Mouse (Mus musculus) neural tube, embryonic 13.5 days (tissue): ENCODE measurements at regions not wholly inside any gene's neighbourhood (a gene's known extent, or its start where the extent isn't known, plus 50 kb on each side); places are given as distances from the start of the nearest gene placed in this dataset.
A peak's percentile ranks its signal among the peaks of the same experiment; 100 is the strongest.

ENCODE experiments used
- ATAC-seq: fragments of 200-750 bp; cut with Nextera tagmentation; 2 replicates; pipeline ENCODE4 v1.8.0; 2017; ENCODE audit warnings: low read depth, mild to moderate bottlenecking, moderate TSS enrichment, moderate library complexity
- H3K27ac ChIP-seq: fragments of 300-500 bp; sonication (generic); replicated peaks from 2 replicates; pipeline ENCODE4 v1.5.1; 2015; ENCODE audit warnings: moderate library complexity, mild to moderate bottlenecking, inconsistent platforms
- H3K27me3 ChIP-seq: fragments of 300-500 bp; sonication (generic); 2 replicates; pipeline ENCODE4 v1.6.1; 2015; ENCODE audit warnings: mild to moderate bottlenecking, inconsistent platforms
- H3K36me3 ChIP-seq: fragments of 300-500 bp; sonication (generic); 2 replicates; pipeline ENCODE4 v1.6.1; 2015; ENCODE audit warnings: mild to moderate bottlenecking, inconsistent platforms
- H3K4me1 ChIP-seq: fragments of 300-500 bp; sonication (generic); replicated peaks from 2 replicates; pipeline ENCODE4 v1.6.1; 2015; ENCODE audit warnings: inconsistent platforms
- H3K4me2 ChIP-seq: fragments of 300-500 bp; sonication (generic); 2 replicates; pipeline ENCODE4 v1.6.1; 2015; ENCODE audit warnings: inconsistent platforms, mild to moderate bottlenecking, moderate library complexity
- H3K4me3 ChIP-seq: fragments of 300-500 bp; sonication (generic); 2 replicates; pipeline ENCODE4 v1.5.1; 2015; ENCODE audit warnings: mild to moderate bottlenecking, inconsistent platforms
- H3K9ac ChIP-seq: fragments of 300-500 bp; sonication (generic); 2 replicates; pipeline ENCODE4 v1.6.1; 2015; ENCODE audit warnings: moderate library complexity, mild to moderate bottlenecking, inconsistent platforms
- H3K9me3 ChIP-seq: fragments of 300-500 bp; sonication (generic); 2 replicates; pipeline ENCODE4 v1.6.1; 2016; ENCODE audit warnings: inconsistent platforms
- WGBS: fragments of 180-500 bp; shearing (Covaris S2); methylation state at CpG from one replicate; pipeline ENCODE4 v1.1.7; 2015; 5-methylcytosine and 5-hydroxymethylcytosine counted together

- WGBS = 64% methylated on average over 8 of the region's 8 CpGs
- H3K27ac ChIP-seq = no peak overlapping the region; the same call in 1 of the 2 replicates
- ATAC-seq = no peak
- no peaks in the 10 kb centered on the region for H3K27me3 ChIP-seq
- H3K9ac ChIP-seq = no peak overlapping the region
- no peak overlapping the region for H3K4me3 ChIP-seq
- H3K36me3 ChIP-seq = no peaks in the 10 kb centered on the region
- peaks cover 14% of the 10 kb centered on the region for H3K4me1 ChIP-seq
- H3K9me3 ChIP-seq = no peaks in the 10 kb centered on the region
- H3K4me2 ChIP-seq = no peak overlapping the region
Observed at GRCm38 (mm10) chr14:76702709-76703372, 146.2 kb upstream of the Serp2 start.

DNA sequence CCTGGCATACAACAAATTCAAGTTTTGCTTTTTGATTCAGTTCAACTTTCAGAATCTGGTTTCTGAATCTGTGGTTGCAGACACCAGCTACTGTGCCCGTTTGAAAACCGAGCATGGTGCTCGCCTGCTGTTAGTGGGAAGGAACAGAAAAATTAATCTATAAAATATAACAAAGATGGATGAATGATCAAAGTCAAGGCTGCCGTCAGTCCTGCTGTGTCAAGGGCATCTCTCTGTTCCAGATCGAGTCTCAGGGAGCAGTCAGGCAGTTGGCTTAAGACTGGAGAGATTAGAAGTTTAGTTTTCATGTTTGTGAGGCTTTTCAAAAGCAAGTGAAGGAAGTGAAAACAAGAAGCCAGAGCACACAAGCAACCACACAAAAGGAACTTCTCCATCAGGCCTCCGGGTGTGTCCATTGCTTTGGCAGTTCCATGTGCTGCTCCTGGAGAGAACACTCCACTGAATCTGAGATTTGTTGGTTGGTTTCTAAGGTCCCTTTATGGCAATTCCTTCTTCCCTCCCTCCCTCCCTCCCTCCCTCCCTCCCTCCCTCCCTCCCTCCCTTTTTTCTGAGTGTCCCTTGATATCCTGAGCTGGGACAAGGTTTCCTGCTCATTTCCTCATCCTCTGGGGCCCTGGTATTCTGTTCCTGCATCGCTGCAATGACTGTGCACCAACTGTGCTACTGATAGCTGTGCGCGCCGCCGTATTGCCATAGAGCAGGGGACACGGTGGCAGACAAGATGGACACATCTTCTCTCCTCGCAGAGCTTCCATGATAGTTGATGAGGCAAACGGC is 145.4 kb upstream of the Serp2 start:
- Histone ChIP-seq H3K4me2 (no peak overlapping the region), H3K27ac (no peak overlapping the region; the same call in 1 of the 2 replicates), H3K36me3 (no peaks in the 10 kb centered on the region), H3K9me3 (no peaks in the 10 kb centered on the region), H3K9ac (no peak overlapping the region), H3K27me3 (no peaks in the 10 kb centered on the region), H3K4me3 (no peak overlapping the region), H3K4me1 (peaks cover 17% of the 10 kb centered on the region)
- ATAC-seq = no peak
- WGBS = 81% methylated on average over 14 of the region's 14 CpGs

DNA sequence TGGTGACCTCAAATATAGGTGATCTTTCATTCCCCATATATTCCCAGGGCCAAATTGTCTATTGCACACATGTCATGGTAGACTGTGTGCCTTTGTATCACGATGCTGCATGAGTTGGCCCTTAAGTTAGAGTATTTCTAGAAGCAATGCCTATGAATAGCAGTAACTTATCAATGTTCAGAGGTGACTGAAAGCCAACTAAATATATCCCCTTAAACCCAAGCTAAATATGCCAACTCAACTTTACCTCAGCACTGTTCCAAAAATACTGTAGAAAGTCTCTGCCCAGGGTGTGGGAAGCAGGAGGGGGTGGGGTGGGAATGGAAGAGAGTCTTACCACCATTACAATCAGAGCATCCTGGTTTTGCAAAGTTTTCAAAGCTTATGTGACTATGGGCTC is 144.6 kb upstream of the Serp2 start:
- no peak overlapping the region for H3K4me3 ChIP-seq
- ATAC-seq = no peak
- H3K9me3 ChIP-seq = no peaks in the 10 kb centered on the region
- H3K4me1 ChIP-seq = peaks cover 25% of the 10 kb centered on the region
- H3K9ac ChIP-seq = no peak overlapping the region
- 95% methylated on average over 1 of the region's 1 CpGs for WGBS
- no peaks in the 10 kb centered on the region for H3K27me3 ChIP-seq
- H3K27ac ChIP-seq = no peak overlapping the region
- H3K36me3 ChIP-seq = no peaks in the 10 kb centered on the region
- no peak overlapping the region for H3K4me2 ChIP-seq

GRCm38 (mm10) chr14:76700796-76701195 is 144.1 kb upstream of the Serp2 start:
- 79% methylated on average over 3 of the region's 3 CpGs for WGBS
- no peak overlapping the region for H3K9ac ChIP-seq
- no peaks in the 10 kb centered on the region for H3K9me3 ChIP-seq
- H3K4me1 ChIP-seq = peaks cover 28% of the 10 kb centered on the region
- no peaks in the 10 kb centered on the region for H3K27me3 ChIP-seq
- H3K4me2 ChIP-seq = no peak overlapping the region
- no peak for ATAC-seq
- no peak overlapping the region for H3K4me3 ChIP-seq
- no peaks in the 10 kb centered on the region for H3K36me3 ChIP-seq
- H3K27ac ChIP-seq = no peak overlapping the region

DNA sequence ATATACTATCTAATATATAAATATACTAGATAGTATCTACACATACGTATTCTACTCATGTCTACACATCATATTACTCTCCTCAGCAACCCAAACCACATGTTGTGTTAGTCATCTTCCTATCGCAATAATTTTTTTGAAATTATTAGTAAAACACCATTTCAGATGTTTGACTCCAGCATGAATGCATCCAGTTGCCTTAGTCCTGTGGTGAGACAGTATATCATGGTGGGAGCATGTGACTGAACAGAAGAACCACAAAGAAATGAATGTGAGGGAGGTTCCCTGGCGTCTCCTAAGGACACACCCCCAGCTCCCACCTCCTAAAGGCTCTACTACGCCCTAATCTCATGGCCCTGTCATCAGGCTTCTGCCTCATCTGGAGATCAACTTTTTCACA is 143.5 kb upstream of the Serp2 start:
- H3K4me3 ChIP-seq = no peak overlapping the region
- no peak overlapping the region for H3K27ac ChIP-seq
- H3K36me3 ChIP-seq = no peaks in the 10 kb centered on the region
- H3K9ac ChIP-seq = no peak overlapping the region
- H3K4me2 ChIP-seq = no peak overlapping the region
- ATAC-seq = no peak
- 87% methylated on average over 4 of the region's 4 CpGs for WGBS
- H3K9me3 ChIP-seq = no peaks in the 10 kb centered on the region
- H3K27me3 ChIP-seq = no peaks in the 10 kb centered on the region
- peaks cover 31% of the 10 kb centered on the region for H3K4me1 ChIP-seq

DNA sequence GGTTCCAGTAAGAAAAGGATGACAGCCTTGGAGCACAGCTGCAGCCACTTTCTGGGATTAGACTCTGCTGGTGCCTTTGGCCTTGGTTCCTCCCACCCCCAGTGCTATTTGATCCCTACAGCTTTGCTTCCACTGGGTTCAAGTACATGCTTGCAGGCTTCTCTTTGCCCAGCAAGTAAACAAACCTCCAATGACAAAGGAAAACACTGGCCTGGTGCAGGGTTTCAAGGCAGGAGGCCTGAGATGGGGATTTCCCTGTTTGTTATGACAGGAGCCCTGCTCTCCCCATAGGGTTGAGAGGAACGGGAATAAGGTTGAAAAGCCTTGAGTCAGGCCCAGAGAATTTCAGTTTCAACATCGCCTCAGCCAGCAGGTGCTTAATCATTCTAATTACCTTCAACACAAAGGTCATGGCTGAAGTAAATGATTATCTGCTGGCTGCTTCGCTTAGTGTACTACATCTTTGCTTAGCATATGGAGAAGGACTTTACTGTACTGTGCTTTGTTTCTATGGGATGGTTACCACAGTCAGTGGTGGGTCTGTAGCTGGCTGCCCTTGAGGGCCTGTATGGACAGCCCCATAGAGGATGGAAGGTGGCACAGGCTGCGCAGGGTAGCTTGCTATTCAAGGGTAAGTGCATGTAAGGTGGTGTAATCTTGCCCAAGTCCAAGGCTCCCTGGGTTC is 142.2 kb upstream of the Serp2 start:
- no peak overlapping the region for H3K4me2 ChIP-seq
- H3K9me3 ChIP-seq = no peaks in the 10 kb centered on the region
- H3K27me3 ChIP-seq = no peaks in the 10 kb centered on the region
- H3K36me3 ChIP-seq = no peaks in the 10 kb centered on the region
- WGBS = 38% methylated on average over 4 of the region's 4 CpGs
- no peak overlapping the region for H3K4me3 ChIP-seq
- no peak overlapping the region for H3K9ac ChIP-seq
- peaks cover 31% of the 10 kb centered on the region for H3K4me1 ChIP-seq
- no peak for ATAC-seq
- H3K27ac ChIP-seq = peak overlapping the region; percentile 67

- H3K27ac ChIP-seq = peak overlapping the region; percentile 74
- no peak overlapping the region for H3K4me2 ChIP-seq
- H3K27me3 ChIP-seq = no peaks in the 10 kb centered on the region
- no peak for ATAC-seq
- peaks cover 31% of the 10 kb centered on the region for H3K4me1 ChIP-seq
- no peak overlapping the region for H3K9ac ChIP-seq
- H3K4me3 ChIP-seq = no peak overlapping the region
- H3K36me3 ChIP-seq = no peaks in the 10 kb centered on the region
- 54% methylated on average over 4 of the region's 4 CpGs for WGBS
- no peaks in the 10 kb centered on the region for H3K9me3 ChIP-seq
Observed at GRCm38 (mm10) chr14:76696729-76697128, 140.0 kb upstream of the Serp2 start.

- H3K27ac ChIP-seq = peak overlapping the region; percentile 74
- H3K36me3 ChIP-seq = no peaks in the 10 kb centered on the region
- no peak overlapping the region for H3K9ac ChIP-seq
- no peak overlapping the region for H3K4me3 ChIP-seq
- no peaks in the 10 kb centered on the region for H3K27me3 ChIP-seq
- no peaks in the 10 kb centered on the region for H3K9me3 ChIP-seq
- H3K4me1 ChIP-seq = peaks cover 31% of the 10 kb centered on the region
- no peak overlapping the region for H3K4me2 ChIP-seq
- 50% methylated on average over 18 of the region's 18 CpGs for WGBS
- no peak for ATAC-seq
Observed at GRCm38 (mm10) chr14:76695691-76696355, 139.1 kb upstream of the Serp2 start.

- 73% methylated on average over 8 of the region's 8 CpGs for WGBS
- no peak overlapping the region for H3K4me2 ChIP-seq
- H3K27ac ChIP-seq = no peak overlapping the region
- no peak overlapping the region for H3K4me3 ChIP-seq
- H3K9ac ChIP-seq = no peak overlapping the region
- H3K9me3 ChIP-seq = no peaks in the 10 kb centered on the region
- H3K36me3 ChIP-seq = no peaks in the 10 kb centered on the region
- H3K27me3 ChIP-seq = no peaks in the 10 kb centered on the region; the same call in 1 of the 2 replicates
- ATAC-seq = no peak
- H3K4me1 ChIP-seq = peaks cover 31% of the 10 kb centered on the region
Observed at GRCm38 (mm10) chr14:76694894-76695293, 138.2 kb upstream of the Serp2 start.

DNA sequence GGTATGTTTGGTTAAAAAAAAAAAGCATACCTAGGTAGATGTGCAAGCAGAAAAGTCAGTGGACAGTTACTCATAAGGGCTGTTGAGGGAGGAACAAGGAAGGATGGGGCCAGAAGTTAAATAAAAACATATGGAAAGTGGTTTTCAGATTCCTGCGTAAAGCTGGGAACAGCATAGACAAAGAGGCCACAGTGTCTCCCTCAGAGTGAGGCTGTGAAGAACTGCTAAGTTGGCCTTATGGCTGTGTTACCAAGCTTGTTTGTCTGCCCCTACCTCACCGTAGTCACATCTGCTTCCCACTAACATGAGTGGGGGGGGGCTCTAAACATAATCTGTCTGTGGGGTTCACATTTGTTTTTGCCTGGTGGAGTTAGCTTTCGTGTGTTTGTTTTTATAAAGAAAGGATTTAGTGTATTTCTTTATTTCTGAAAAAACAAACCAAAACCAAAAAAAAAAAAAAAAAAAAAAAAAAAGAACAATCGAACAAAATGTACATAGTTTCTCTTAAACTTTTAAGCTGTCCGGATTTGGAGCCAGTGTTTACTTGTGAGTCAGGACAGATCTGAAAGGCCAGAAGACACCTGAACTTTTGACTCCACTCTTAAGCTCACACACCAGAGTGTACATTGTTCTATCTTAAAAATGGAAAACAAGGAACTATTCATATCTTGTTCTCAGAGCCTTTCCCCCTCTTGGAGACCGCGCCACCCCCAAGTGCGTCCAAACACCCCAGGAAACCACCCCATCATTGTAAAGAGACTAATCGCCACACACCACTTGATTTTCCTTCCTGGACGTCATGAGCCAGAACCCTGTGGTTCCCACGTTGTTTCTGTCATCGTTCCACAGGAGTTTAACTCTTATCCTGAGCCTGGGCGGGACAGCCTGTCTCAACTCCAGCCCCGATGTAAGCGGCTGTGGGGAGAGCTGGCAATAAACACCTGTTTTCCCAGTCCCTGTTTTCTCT is 136.9 kb upstream of the Serp2 start:
- Histone ChIP-seq H3K9ac (no peak overlapping the region), H3K27me3 (no peaks in the 10 kb centered on the region; the same call in 1 of the 2 replicates), H3K36me3 (no peaks in the 10 kb centered on the region), H3K9me3 (no peaks in the 10 kb centered on the region), H3K4me2 (no peak overlapping the region), H3K4me3 (no peak overlapping the region), H3K27ac (peak overlapping the region; percentile 64), H3K4me1 (peaks cover 29% of the 10 kb centered on the region)
- ATAC-seq = no peak
- 62% methylated on average over 15 of the region's 15 CpGs for WGBS

GRCm38 (mm10) chr14:76687971-76688407 is 131.3 kb upstream of the Serp2 start:
- H3K27me3 ChIP-seq = no peaks in the 10 kb centered on the region; the same call in 1 of the 2 replicates
- no peaks in the 10 kb centered on the region for H3K9me3 ChIP-seq
- H3K9ac ChIP-seq = 0 out of 2 replicates have a peak overlapping the region, but pooled peaks have one; percentile 44
- 1% methylated on average over 10 of the region's 10 CpGs for WGBS
- H3K4me3 ChIP-seq = no peak overlapping the region
- peak overlapping the region; percentile 74 for H3K27ac ChIP-seq
- no peak overlapping the region for H3K4me2 ChIP-seq
- ATAC-seq = peak; percentile 64
- no peaks in the 10 kb centered on the region for H3K36me3 ChIP-seq
- peaks cover 37% of the 10 kb centered on the region for H3K4me1 ChIP-seq
